Mouse (Mus musculus) G1E (cell line): Measurements from ENCODE around the gene Wasf2. TPM values are rescaled to one million over a fixed set of nuclear protein-coding genes. Genes with fewer than 3 reads are reported as not detected.

Experiments used
- ATAC-seq: 2 replicates; pipeline ENCODE4 v1.8.0; 2016; ENCODE audit warnings: mild to moderate bottlenecking; ENCODE audit not compliant: insufficient number of reproducible peaks, poor library complexity, low FRiP score, severe bottlenecking; ENCODE audit errors: extremely low read depth
- DNase-seq: peaks from one replicate; pipeline ENCODE4 v3.0.0; 2012; ENCODE audit warnings: low spot score
- H3K27me3 ChIP-seq: 2 replicates; pipeline ENCODE4 v1.6.1; 2012; ENCODE audit warnings: mild to moderate bottlenecking, low read length, inconsistent platforms; ENCODE audit not compliant: insufficient read depth
- H3K36me3 ChIP-seq: replicated peaks from 2 replicates; pipeline ENCODE3; 2012; ENCODE audit warnings: mild to moderate bottlenecking, inconsistent platforms
- H3K4me1 ChIP-seq: 2 replicates; pipeline ENCODE4 v1.6.1; 2012; ENCODE audit warnings: low read depth, low read length, inconsistent platforms, mixed read lengths; ENCODE audit not compliant: insufficient read depth
- H3K4me3 ChIP-seq: 2 replicates; pipeline ENCODE4 v1.5.1; 2012; ENCODE audit warnings: low read depth, mild to moderate bottlenecking, inconsistent platforms, low read length, moderate library complexity, mixed read lengths
- H3K9me3 ChIP-seq: replicated peaks from 2 replicates; pipeline ENCODE4 v1.6.1; 2012; ENCODE audit warnings: inconsistent platforms
- CTCF ChIP-seq: IDR thresholded peaks from 2 replicates; pipeline ENCODE4 v1.5.1; 2012; ENCODE audit warnings: low read depth, low read length, inconsistent platforms, mixed read lengths
- GATA1 ChIP-seq: IDR thresholded peaks from 2 replicates; pipeline ENCODE4 v1.6.1; 2012; ENCODE audit warnings: borderline replicate concordance, low read length, inconsistent platforms, mixed read lengths
- GATA2 ChIP-seq: IDR thresholded peaks from 2 replicates; pipeline ENCODE4 v1.6.1; 2012; ENCODE audit warnings: low read depth, low read length, inconsistent platforms, borderline replicate concordance
- POLR2AphosphoS5 ChIP-seq: IDR thresholded peaks from 2 replicates; pipeline ENCODE4 v1.6.1; 2012; ENCODE audit warnings: low read depth, low read length, inconsistent platforms; ENCODE audit not compliant: insufficient replicate concordance
- TAL1 ChIP-seq: conservative IDR thresholded peaks from 2 replicates; pipeline ENCODE4 v1.6.1; 2012; ENCODE audit warnings: low read depth, low read length, inconsistent platforms, mixed read lengths
- polyA plus RNA-seq: library from polyadenylated mRNA; stranded (reverse); fragments of >175 nt; gene quantifications from 2 replicates; pipeline ENCODE4 v1.2.3, GENCODE M21; 2012
- total RNA-seq, 2 experiments: library from RNA; stranded (forward) in 1 of 2; stranded (reverse) in 1 of 2; fragments of 200-1000 nt in 1 of 2; fragments of >200 nt in 1 of 2; fragmentation: Nextera tagmentation in 1 of 2; gene quantifications; 2 replicates each; pipeline ENCODE4 v1.2.3; 2014 to 2017

Gene Wasf2
- total and polyA plus RNA-seq, 3 experiments = 12.1 to 127 (median 58.3) TPM

GRCm38 (mm10) chr4:133211751-133212561, 81.7 kb downstream of the Wasf2 start, which contains the start of the genes Cd164l2 and Gpr3:
Gene Cd164l2 (plus strand): TSS chr4:133212131.
Gene Gpr3 (minus strand): TSS chr4:133212536.
- no peak for ATAC-seq
- peak within 1 kb of the TSS; percentile 72 for H3K4me3 ChIP-seq
- H3K27me3 ChIP-seq = peaks cover 65% of the 10 kb centered on the region
- DNase-seq = no peak
- no peak for TF ChIP-seq TAL1
- TF ChIP-seq POLR2AphosphoS5 = no peak
- no peak for TF ChIP-seq CTCF
- no peak for TF ChIP-seq GATA1
- TF ChIP-seq GATA2 = no peak
- no peaks in the 10 kb centered on the region for H3K9me3 ChIP-seq
- peaks cover 32% of the 10 kb centered on the region for H3K4me1 ChIP-seq
- H3K36me3 ChIP-seq = no peaks in the 10 kb centered on the region

- Histone ChIP-seq H3K4me1 (peaks cover 38% of the 10 kb centered on the region), H3K36me3 (no peaks in the 10 kb centered on the region), H3K9me3 (no peaks in the 10 kb centered on the region), H3K4me3 (peak overlapping the region; percentile 72), H3K27me3 (peaks cover 63% of the 10 kb centered on the region)
- ATAC-seq (peak; percentile 73), DNase-seq (peak; percentile 68)
- TF ChIP-seq GATA1 = no peak
- TF ChIP-seq CTCF = no peak
- no peak for TF ChIP-seq GATA2
- no peak for TF ChIP-seq TAL1
Observed at GRCm38 (mm10) chr4:133212562-133213267, 82.4 kb downstream of the Wasf2 start.

GRCm38 (mm10) chr4:133213268-133213590, 82.9 kb downstream of the Wasf2 start:
- TF ChIP-seq TAL1 = no peak
- TF ChIP-seq POLR2AphosphoS5 = no peak
- TF ChIP-seq CTCF = no peak
- TF ChIP-seq GATA2 = no peak
- TF ChIP-seq GATA1 = no peak
- H3K4me1 ChIP-seq = peaks cover 43% of the 10 kb centered on the region
- peak overlapping the region; percentile 72; the same call in 1 of the 2 replicates for H3K4me3 ChIP-seq
- DNase-seq (no peak), ATAC-seq (no peak)
- peaks cover 60% of the 10 kb centered on the region for H3K27me3 ChIP-seq
- no peaks in the 10 kb centered on the region for H3K9me3 ChIP-seq
- H3K36me3 ChIP-seq = no peaks in the 10 kb centered on the region

GRCm38 (mm10) chr4:133213661-133214060, 83.4 kb downstream of the Wasf2 start:
- ATAC-seq = no peak
- no peak for TF ChIP-seq GATA2
- no peak for TF ChIP-seq TAL1
- no peak for TF ChIP-seq POLR2AphosphoS5
- no peak for TF ChIP-seq CTCF
- TF ChIP-seq GATA1 = no peak

GRCm38 (mm10) chr4:133217641-133218040, 87.3 kb downstream of the Wasf2 start:
- H3K36me3 ChIP-seq = no peaks in the 10 kb centered on the region
- peaks cover 55% of the 10 kb centered on the region for H3K4me1 ChIP-seq
- no peaks in the 10 kb centered on the region for H3K9me3 ChIP-seq
- H3K4me3 ChIP-seq = no peak overlapping the region
- ATAC-seq (no peak; the same call in 1 of the 2 replicates), DNase-seq (peak; percentile 53)
- no peak for TF ChIP-seq GATA1
- no peak for TF ChIP-seq TAL1
- peak; percentile 97 for TF ChIP-seq CTCF
- TF ChIP-seq POLR2AphosphoS5 = no peak
- no peak for TF ChIP-seq GATA2
- peaks cover 47% of the 10 kb centered on the region for H3K27me3 ChIP-seq

More at GRCm38 (mm10) chr4:133213661-133214060, 83.4 kb downstream of the Wasf2 start:
- no peaks in the 10 kb centered on the region for H3K9me3 ChIP-seq
- H3K4me3 ChIP-seq = no peak overlapping the region
- H3K27me3 ChIP-seq = peaks cover 55% of the 10 kb centered on the region
- no peaks in the 10 kb centered on the region for H3K36me3 ChIP-seq
- peaks cover 47% of the 10 kb centered on the region for H3K4me1 ChIP-seq
- DNase-seq = no peak

- Histone ChIP-seq H3K4me3 (no peak overlapping the region), H3K4me1 (peaks cover 50% of the 10 kb centered on the region), H3K36me3 (no peaks in the 10 kb centered on the region), H3K27me3 (peaks cover 47% of the 10 kb centered on the region), H3K9me3 (no peaks in the 10 kb centered on the region)
- TF ChIP-seq TAL1 (no peak), GATA2 (no peak), POLR2AphosphoS5 (no peak), GATA1 (no peak), CTCF (no peak)
- no peak for ATAC-seq
- no peak for DNase-seq
Observed at GRCm38 (mm10) chr4:133218745-133219144, 88.4 kb downstream of the Wasf2 start.
